Mouse (Mus musculus): ENCODE results near the gene Slco1c1. TPM values are rescaled to one million over a fixed set of nuclear protein-coding genes. Genes with fewer than 3 reads are reported as not detected.

Gene Slco1c1
- polyA plus RNA-seq, 1 experiment from 2014 or later = not detected

DNA sequence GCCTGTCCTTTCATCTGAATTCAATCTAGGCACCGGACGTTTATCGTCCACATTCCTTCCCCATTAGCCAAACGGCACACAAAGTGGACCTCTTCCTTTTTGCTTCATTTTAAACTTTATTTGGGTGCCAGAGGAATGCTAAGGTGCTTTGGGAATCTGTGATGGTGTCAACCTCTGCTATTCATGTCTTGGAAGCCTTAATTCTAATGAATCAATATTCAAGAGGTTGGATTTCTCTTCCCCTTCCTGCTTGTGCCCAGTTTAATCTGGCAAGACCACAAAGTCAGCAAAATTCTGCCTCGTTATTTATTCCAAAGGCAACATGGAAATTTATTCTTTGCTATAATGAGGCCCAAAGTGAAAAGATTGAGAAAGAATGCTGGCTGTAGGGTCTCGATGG is 6.7 kb downstream of the Slco1c1 start:
- H3K27ac ChIP-seq (replicated peaks) = no peak overlapping the region
- WGBS (ENCODE audit: insufficient replicate concordance) = 65% methylated on average over 6 of the region's 6 CpGs
- no peak for ATAC-seq (ENCODE audit: insufficient read depth)
- H3K9me3 ChIP-seq (replicated peaks) = no peaks in the 10 kb centered on the region
- H3K4me3 ChIP-seq (replicated peaks) = no peak overlapping the region
- H3K4me1 ChIP-seq (replicated peaks) = no peaks in the 10 kb centered on the region
- H3K27me3 ChIP-seq = no peaks in the 10 kb centered on the region
- H3K36me3 ChIP-seq (replicated peaks) = no peaks in the 10 kb centered on the region
- H3K9ac ChIP-seq = no peak overlapping the region
- H3K4me2 ChIP-seq = no peak overlapping the region

DNA sequence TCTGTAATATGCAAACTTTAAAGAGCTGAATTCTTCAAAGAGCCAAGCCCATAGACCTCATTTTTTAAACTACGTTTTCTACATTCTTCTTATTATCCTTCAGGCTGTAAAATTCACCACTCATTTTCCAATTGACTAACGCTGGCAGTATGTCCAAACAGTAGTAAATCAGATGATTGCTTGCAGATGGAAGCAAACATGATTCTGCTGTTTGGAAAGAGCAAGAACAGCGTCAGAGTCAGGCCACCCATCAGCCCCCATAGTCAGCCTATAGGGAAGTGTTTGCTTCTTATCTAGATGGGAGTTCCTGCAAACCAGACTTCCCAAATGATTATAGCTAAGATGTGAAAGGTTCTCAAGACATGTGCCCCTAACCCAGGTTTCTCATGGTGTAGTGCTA is 13.1 kb downstream of the Slco1c1 start:
- Histone ChIP-seq H3K27ac (replicated peaks) (no peak overlapping the region), H3K9ac (no peak overlapping the region), H3K4me3 (replicated peaks) (no peak overlapping the region), H3K9me3 (replicated peaks) (no peaks in the 10 kb centered on the region), H3K4me1 (replicated peaks) (no peaks in the 10 kb centered on the region), H3K36me3 (replicated peaks) (no peaks in the 10 kb centered on the region), H3K4me2 (no peak overlapping the region), H3K27me3 (no peaks in the 10 kb centered on the region)
- 34% methylated on average over 3 of the region's 3 CpGs for WGBS (ENCODE audit: insufficient replicate concordance)
- no peak for ATAC-seq (ENCODE audit: insufficient read depth)

DNA sequence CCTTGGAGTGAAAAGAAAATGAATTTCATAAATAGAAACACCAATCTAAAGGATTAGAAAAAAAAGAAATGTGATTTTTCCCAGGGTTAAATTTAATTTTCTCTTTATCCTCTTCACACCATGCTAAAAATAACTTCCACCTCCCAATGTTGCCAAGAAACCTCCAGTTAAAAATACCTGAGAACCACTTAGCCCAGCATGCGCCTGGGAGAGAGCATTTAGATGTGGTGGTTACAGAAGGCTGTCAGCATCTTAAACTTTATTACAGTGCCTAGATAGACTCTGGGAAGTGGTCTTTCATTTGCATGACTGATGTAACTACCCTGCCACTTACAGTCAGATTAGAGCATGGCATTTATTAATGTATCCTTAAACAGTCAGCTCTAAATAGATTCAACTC is 17.0 kb downstream of the Slco1c1 start:
- H3K4me2 ChIP-seq = no peak overlapping the region
- H3K36me3 ChIP-seq (replicated peaks) = no peaks in the 10 kb centered on the region
- H3K9me3 ChIP-seq (replicated peaks) = no peaks in the 10 kb centered on the region
- no peak overlapping the region for H3K4me3 ChIP-seq (replicated peaks)
- no peaks in the 10 kb centered on the region for H3K4me1 ChIP-seq (replicated peaks)
- H3K9ac ChIP-seq = no peak overlapping the region
- no peak for ATAC-seq (ENCODE audit: insufficient read depth)
- H3K27me3 ChIP-seq = no peaks in the 10 kb centered on the region
- WGBS (ENCODE audit: insufficient replicate concordance) = 56% methylated on average over 1 of the region's 1 CpGs
- no peak overlapping the region for H3K27ac ChIP-seq (replicated peaks)

GRCm38 (mm10) chr6:141543344-141543743 is 19.2 kb downstream of the Slco1c1 start:
- Histone ChIP-seq H3K4me1 (replicated peaks) (no peaks in the 10 kb centered on the region), H3K36me3 (replicated peaks) (no peaks in the 10 kb centered on the region), H3K9ac (no peak overlapping the region), H3K27ac (replicated peaks) (no peak overlapping the region), H3K4me3 (replicated peaks) (no peak overlapping the region), H3K9me3 (replicated peaks) (no peaks in the 10 kb centered on the region), H3K4me2 (no peak overlapping the region), H3K27me3 (no peaks in the 10 kb centered on the region)
- no peak for ATAC-seq (ENCODE audit: insufficient read depth)
- WGBS (ENCODE audit: insufficient replicate concordance) = 70% methylated on average over 7 of the region's 7 CpGs

DNA sequence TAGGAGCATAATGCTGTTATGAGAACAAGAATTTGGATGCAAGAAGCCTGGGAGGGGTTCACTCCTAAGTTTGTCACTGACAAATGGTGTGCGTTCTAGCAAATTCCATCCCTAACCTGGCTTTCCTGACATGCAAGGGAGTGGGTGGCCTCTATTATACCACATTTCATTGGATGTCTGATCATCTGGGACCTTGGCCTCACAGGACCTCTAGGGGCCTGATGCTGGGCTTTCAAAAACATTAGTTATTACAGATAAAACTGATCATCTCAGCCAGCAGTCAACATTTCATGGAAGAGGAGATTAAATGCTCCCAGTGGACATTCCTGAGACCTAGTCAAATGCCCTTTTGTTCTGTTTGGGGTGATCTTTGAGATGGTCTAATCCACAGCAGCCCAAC is 34.0 kb downstream of the Slco1c1 start:
- Histone ChIP-seq H3K27ac (replicated peaks) (no peak overlapping the region), H3K36me3 (replicated peaks) (no peaks in the 10 kb centered on the region), H3K9ac (no peak overlapping the region), H3K9me3 (replicated peaks) (no peaks in the 10 kb centered on the region), H3K4me3 (replicated peaks) (no peak overlapping the region), H3K4me1 (replicated peaks) (no peaks in the 10 kb centered on the region), H3K4me2 (no peak overlapping the region), H3K27me3 (no peaks in the 10 kb centered on the region)
- ATAC-seq (ENCODE audit: insufficient read depth) = no peak
- WGBS (ENCODE audit: insufficient replicate concordance) = 71% methylated on average over 1 of the region's 1 CpGs

DNA sequence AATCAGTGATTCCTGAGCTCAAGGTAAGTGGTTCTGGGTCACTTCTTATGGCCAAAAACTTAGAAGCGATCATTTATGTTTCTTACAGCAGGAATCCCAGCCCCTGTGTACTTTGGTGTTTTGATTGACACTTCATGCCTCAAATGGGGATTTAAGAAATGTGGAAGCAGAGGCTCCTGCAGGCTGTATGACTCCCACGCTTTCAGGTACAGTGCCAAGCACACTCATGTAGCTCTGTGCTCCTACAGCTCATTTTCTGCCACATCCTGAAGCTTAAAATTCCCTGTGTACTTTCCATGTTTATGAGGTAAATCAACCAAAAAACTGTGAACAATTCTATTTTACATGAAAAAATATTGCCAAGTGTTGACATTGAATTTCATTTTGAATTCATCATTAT is 43.2 kb downstream of the Slco1c1 start:
- H3K9me3 ChIP-seq (replicated peaks) = no peaks in the 10 kb centered on the region
- no peaks in the 10 kb centered on the region for H3K4me1 ChIP-seq (replicated peaks)
- H3K4me2 ChIP-seq = no peak overlapping the region
- ATAC-seq (ENCODE audit: insufficient read depth) = no peak
- H3K36me3 ChIP-seq (replicated peaks) = no peaks in the 10 kb centered on the region
- H3K27me3 ChIP-seq = no peaks in the 10 kb centered on the region
- 67% methylated on average over 2 of the region's 2 CpGs for WGBS (ENCODE audit: insufficient replicate concordance)
- H3K27ac ChIP-seq (replicated peaks) = no peak overlapping the region
- no peak overlapping the region for H3K4me3 ChIP-seq (replicated peaks)
- H3K9ac ChIP-seq = no peak overlapping the region

GRCm38 (mm10) chr6:141567852-141568558 is 43.8 kb downstream of the Slco1c1 start:
- H3K4me1 ChIP-seq (replicated peaks) = no peaks in the 10 kb centered on the region
- ATAC-seq (ENCODE audit: insufficient read depth) = no peak
- H3K4me2 ChIP-seq = no peak overlapping the region
- no peaks in the 10 kb centered on the region for H3K36me3 ChIP-seq (replicated peaks)
- no peaks in the 10 kb centered on the region for H3K27me3 ChIP-seq
- no peak overlapping the region for H3K9ac ChIP-seq
- H3K27ac ChIP-seq (replicated peaks) = no peak overlapping the region
- no peak overlapping the region for H3K4me3 ChIP-seq (replicated peaks)
- 65% methylated on average over 10 of the region's 10 CpGs for WGBS (ENCODE audit: insufficient replicate concordance)
- no peaks in the 10 kb centered on the region for H3K9me3 ChIP-seq (replicated peaks)

DNA sequence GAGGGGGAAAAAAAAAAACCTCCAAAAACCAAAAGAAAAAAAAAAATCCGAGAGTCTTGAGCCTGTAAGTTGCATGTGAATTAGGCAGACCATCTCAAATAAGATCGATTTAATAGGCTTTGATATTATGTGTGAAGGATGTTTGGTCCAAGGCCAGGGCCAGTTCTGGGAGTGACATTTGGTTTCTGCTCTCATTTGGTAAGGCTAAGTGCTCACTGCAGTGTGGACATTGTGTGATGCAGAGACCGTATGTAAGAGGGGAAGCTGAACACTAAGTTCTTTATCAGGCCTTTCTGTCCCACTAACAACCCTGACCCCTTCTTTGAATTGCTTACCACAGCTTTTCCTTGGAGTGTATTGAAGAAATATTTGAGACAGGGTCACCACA is 44.4 kb downstream of the Slco1c1 start:
- Histone ChIP-seq H3K4me3 (replicated peaks) (no peak overlapping the region), H3K27ac (replicated peaks) (no peak overlapping the region), H3K4me1 (replicated peaks) (no peaks in the 10 kb centered on the region), H3K9ac (no peak overlapping the region), H3K9me3 (replicated peaks) (no peaks in the 10 kb centered on the region), H3K27me3 (no peaks in the 10 kb centered on the region), H3K4me2 (no peak overlapping the region), H3K36me3 (replicated peaks) (no peaks in the 10 kb centered on the region)
- no peak for ATAC-seq (ENCODE audit: insufficient read depth)
- 45% methylated on average over 3 of the region's 3 CpGs for WGBS (ENCODE audit: insufficient replicate concordance)

- Histone ChIP-seq H3K9me3 (replicated peaks) (no peaks in the 10 kb centered on the region), H3K4me2 (no peak overlapping the region), H3K4me3 (replicated peaks) (no peak overlapping the region), H3K27me3 (no peaks in the 10 kb centered on the region), H3K4me1 (replicated peaks) (no peaks in the 10 kb centered on the region), H3K9ac (no peak overlapping the region), H3K36me3 (replicated peaks) (no peaks in the 10 kb centered on the region), H3K27ac (replicated peaks) (no peak overlapping the region)
- no peak for ATAC-seq (ENCODE audit: insufficient read depth)
- WGBS (ENCODE audit: insufficient replicate concordance) = 25% methylated on average over 3 of the region's 3 CpGs
Measured at GRCm38 (mm10) chr6:141576646-141577200, 52.6 kb downstream of the Slco1c1 start.

- no peak overlapping the region for H3K4me2 ChIP-seq
- no peaks in the 10 kb centered on the region for H3K4me1 ChIP-seq (replicated peaks)
- H3K27me3 ChIP-seq = no peaks in the 10 kb centered on the region
- no peaks in the 10 kb centered on the region for H3K9me3 ChIP-seq (replicated peaks)
- no peaks in the 10 kb centered on the region for H3K36me3 ChIP-seq (replicated peaks)
- 69% methylated on average over 1 of the region's 1 CpGs for WGBS (ENCODE audit: insufficient replicate concordance)
- no peak overlapping the region for H3K9ac ChIP-seq
- H3K4me3 ChIP-seq (replicated peaks) = no peak overlapping the region
- ATAC-seq (ENCODE audit: insufficient read depth) = no peak
- H3K27ac ChIP-seq (replicated peaks) = no peak overlapping the region
Measured at GRCm38 (mm10) chr6:141584791-141585403, 60.7 kb downstream of the Slco1c1 start.

GRCm38 (mm10) chr6:141590002-141590401 is 65.8 kb downstream of the Slco1c1 start:
- H3K27me3 ChIP-seq = no peaks in the 10 kb centered on the region
- H3K27ac ChIP-seq (replicated peaks) = no peak overlapping the region
- no peaks in the 10 kb centered on the region for H3K4me1 ChIP-seq (replicated peaks)
- H3K4me2 ChIP-seq = no peak overlapping the region
- 38% methylated on average over 1 of the region's 1 CpGs for WGBS (ENCODE audit: insufficient replicate concordance)
- no peaks in the 10 kb centered on the region for H3K36me3 ChIP-seq (replicated peaks)
- H3K4me3 ChIP-seq (replicated peaks) = no peak overlapping the region
- no peaks in the 10 kb centered on the region for H3K9me3 ChIP-seq (replicated peaks)
- ATAC-seq (ENCODE audit: insufficient read depth) = no peak
- no peak overlapping the region for H3K9ac ChIP-seq
